Mouse (Mus musculus) embryonic facial prominence, embryonic 11.5 days (tissue): Measurements from ENCODE around the gene Pole4. TPM values are rescaled to one million over a fixed set of nuclear protein-coding genes. Genes with fewer than 3 reads are reported as not detected.

Experiments used
- ATAC-seq: fragments of 200-750 bp; cut with Nextera tagmentation; replicated peaks from 2 replicates; pipeline ENCODE4 v1.8.0; 2017; ENCODE audit warnings: low read depth; ENCODE audit not compliant: insufficient number of reproducible peaks, low FRiP score, low TSS enrichment
- DNase-seq: peaks from one replicate; pipeline ENCODE4 v3.0.0-alpha.2; 2015; ENCODE audit warnings: low spot score
- H3K27ac ChIP-seq: fragments of 300-500 bp; sonication (generic); replicated peaks from 2 replicates; pipeline ENCODE4 v1.5.1; 2014; ENCODE audit warnings: mild to moderate bottlenecking, low read depth, low read length, control low read depth
- H3K27me3 ChIP-seq: fragments of 300-500 bp; sonication (generic); 2 replicates; pipeline ENCODE4 v1.6.1; 2014; ENCODE audit warnings: mild to moderate bottlenecking, low read length, moderate library complexity, mixed read lengths; ENCODE audit not compliant: control insufficient read depth, insufficient read depth
- H3K36me3 ChIP-seq: fragments of 300-500 bp; sonication (generic); replicated peaks from 2 replicates; pipeline ENCODE4 v1.6.1; 2014; ENCODE audit warnings: low read depth, mild to moderate bottlenecking, low read length, moderate library complexity, mixed read lengths; ENCODE audit not compliant: control insufficient read depth, insufficient read depth
- H3K4me1 ChIP-seq: fragments of 300-500 bp; sonication (generic); 2 replicates; pipeline ENCODE4 v1.6.1; 2014; ENCODE audit warnings: low read length, mixed read lengths; ENCODE audit not compliant: control insufficient read depth, insufficient read depth
- H3K4me2 ChIP-seq: fragments of 300-500 bp; sonication (generic); 2 replicates; pipeline ENCODE4 v1.6.1; 2014; ENCODE audit warnings: low read depth, mild to moderate bottlenecking, control low read depth, low read length, moderate library complexity
- H3K4me3 ChIP-seq: fragments of 300-500 bp; sonication (generic); 2 replicates; pipeline ENCODE4 v1.5.1; 2014; ENCODE audit warnings: low read depth, low read length, control low read depth
- H3K9ac ChIP-seq: fragments of 300-500 bp; sonication (generic); replicated peaks from 2 replicates; pipeline ENCODE4 v1.6.1; 2014; ENCODE audit warnings: mild to moderate bottlenecking, control low read depth, low read length
- H3K9me3 ChIP-seq: fragments of 300-500 bp; sonication (generic); replicated peaks from 2 replicates; pipeline ENCODE4 v1.6.1; 2016; ENCODE audit warnings: mild to moderate bottlenecking, low read length, inconsistent platforms, mixed read lengths; ENCODE audit not compliant: control insufficient read depth
- WGBS: fragments of 180-500 bp; shearing (Covaris S2); extraction: QIAGEN DNeasy Blood & Tissue Kit; methylation state at CpG from one replicate; pipeline ENCODE4 v1.1.7; 2014; 5-methylcytosine and 5-hydroxymethylcytosine counted together
- polyA plus RNA-seq: library from polyadenylated mRNA; unstranded; fragments of >200 nt; fragmentation: Nextera tagmentation; extraction: Ambion mirVana; gene quantifications from 2 replicates; pipeline ENCODE4 v1.2.1, GENCODE M21; 2014

Pole4 gene
- polyA plus RNA-seq, 1 experiment from 2014 or later = 116 TPM

- no peaks in the 10 kb centered on the region for H3K9me3 ChIP-seq
- H3K4me2 ChIP-seq = no peak overlapping the region
- no peak overlapping the region for H3K27ac ChIP-seq
- no peaks in the 10 kb centered on the region for H3K27me3 ChIP-seq
- no peaks in the 10 kb centered on the region for H3K36me3 ChIP-seq
- 12% methylated on average over 3 of the region's 3 CpGs for WGBS
- ATAC-seq (no peak; the same call in 1 of the 2 replicates), DNase-seq (peak; percentile 82)
- no peak overlapping the region for H3K9ac ChIP-seq
- no peaks in the 10 kb centered on the region for H3K4me1 ChIP-seq
- no peak overlapping the region for H3K4me3 ChIP-seq
These were observed 9.1 kb upstream of the Pole4 start for GRCm38 (mm10) chr6:82714243-82714642.

GRCm38 (mm10) chr6:82707742-82708141 is 2.6 kb upstream of the Pole4 start:
- Histone ChIP-seq H3K9ac (no peak overlapping the region), H3K4me2 (no peak overlapping the region), H3K27me3 (no peaks in the 10 kb centered on the region), H3K36me3 (no peaks in the 10 kb centered on the region), H3K27ac (no peak overlapping the region), H3K9me3 (no peaks in the 10 kb centered on the region), H3K4me3 (no peak overlapping the region), H3K4me1 (no peaks in the 10 kb centered on the region)
- WGBS = 86% methylated on average over 3 of the region's 3 CpGs
- DNase-seq (no peak), ATAC-seq (no peak)

GRCm38 (mm10) chr6:82707241-82707640 is 2.1 kb upstream of the Pole4 start:
- no peaks in the 10 kb centered on the region for H3K4me1 ChIP-seq
- DNase-seq (no peak), ATAC-seq (no peak)
- H3K27me3 ChIP-seq = no peaks in the 10 kb centered on the region
- no peaks in the 10 kb centered on the region for H3K9me3 ChIP-seq
- WGBS = 88% methylated on average over 10 of the region's 10 CpGs
- H3K27ac ChIP-seq = no peak overlapping the region
- no peaks in the 10 kb centered on the region for H3K36me3 ChIP-seq
- H3K9ac ChIP-seq = no peak overlapping the region
- H3K4me3 ChIP-seq = no peak overlapping the region
- H3K4me2 ChIP-seq = no peak overlapping the region

GRCm38 (mm10) chr6:82703710-82704109 is 1.5 kb downstream of the Pole4 start:
- 94% methylated on average over 3 of the region's 3 CpGs for WGBS
- H3K9ac ChIP-seq = no peak overlapping the region
- H3K9me3 ChIP-seq = no peaks in the 10 kb centered on the region
- no peak overlapping the region for H3K27ac ChIP-seq
- ATAC-seq = no peak
- H3K27me3 ChIP-seq = no peaks in the 10 kb centered on the region
- H3K4me2 ChIP-seq = no peak overlapping the region
- H3K4me3 ChIP-seq = no peak overlapping the region
- no peaks in the 10 kb centered on the region for H3K36me3 ChIP-seq
- H3K4me1 ChIP-seq = no peaks in the 10 kb centered on the region
- no peak for DNase-seq

GRCm38 (mm10) chr6:82702593-82703017 is 2.6 kb downstream of the Pole4 start:
- no peak overlapping the region for H3K27ac ChIP-seq
- peak; percentile 61; the same call in 1 of the 2 replicates for ATAC-seq

GRCm38 (mm10) chr6:82701296-82701695 is 3.9 kb downstream of the Pole4 start:
- ATAC-seq = no peak
- WGBS = 58% methylated on average over 6 of the region's 6 CpGs
- Histone ChIP-seq H3K36me3 (no peaks in the 10 kb centered on the region), H3K27me3 (no peaks in the 10 kb centered on the region), H3K9ac (no peak overlapping the region), H3K9me3 (no peaks in the 10 kb centered on the region), H3K4me2 (no peak overlapping the region), H3K27ac (no peak overlapping the region), H3K4me1 (no peaks in the 10 kb centered on the region), H3K4me3 (no peak overlapping the region)
- no peak for DNase-seq

More at GRCm38 (mm10) chr6:82702593-82703017, 2.6 kb downstream of the Pole4 start:
- Histone ChIP-seq H3K9me3 (no peaks in the 10 kb centered on the region), H3K4me2 (no peak overlapping the region), H3K9ac (no peak overlapping the region), H3K4me3 (no peak overlapping the region), H3K36me3 (no peaks in the 10 kb centered on the region), H3K4me1 (no peaks in the 10 kb centered on the region), H3K27me3 (no peaks in the 10 kb centered on the region)
- DNase-seq = peak; percentile 92
- 31% methylated on average over 16 of the region's 16 CpGs for WGBS

GRCm38 (mm10) chr6:82699831-82700230 is 5.3 kb downstream of the Pole4 start:
- Histone ChIP-seq H3K36me3 (no peaks in the 10 kb centered on the region), H3K4me3 (no peak overlapping the region), H3K4me2 (no peak overlapping the region), H3K9ac (no peak overlapping the region), H3K9me3 (no peaks in the 10 kb centered on the region), H3K4me1 (no peaks in the 10 kb centered on the region), H3K27me3 (no peaks in the 10 kb centered on the region), H3K27ac (no peak overlapping the region)
- no peak for ATAC-seq
- WGBS = 33% methylated on average over 5 of the region's 5 CpGs
- DNase-seq = peak; percentile 30

- no peak for ATAC-seq
- Histone ChIP-seq H3K4me1 (no peaks in the 10 kb centered on the region), H3K9me3 (no peaks in the 10 kb centered on the region), H3K4me3 (no peak overlapping the region), H3K36me3 (no peaks in the 10 kb centered on the region), H3K4me2 (no peak overlapping the region), H3K27me3 (no peaks in the 10 kb centered on the region), H3K27ac (no peak overlapping the region), H3K9ac (no peak overlapping the region)
- 94% methylated on average over 3 of the region's 3 CpGs for WGBS
- no peak for DNase-seq
These were observed 8.4 kb downstream of the Pole4 start for GRCm38 (mm10) chr6:82696736-82697135.
